Mouse (Mus musculus) macrophage (primary cell): Measurements from ENCODE around the gene Kcnn1. TPM values are rescaled to one million over a fixed set of nuclear protein-coding genes. Genes with fewer than 3 reads are reported as not detected.

Experiments
- H3K27ac ChIP-seq: fragments of 350-480 bp; formaldehyde crosslinking; 2 replicates; pipeline ENCODE4 v1.9.0; 2021
- H3K36me3 ChIP-seq: fragments of 350-480 bp; formaldehyde crosslinking; 2 replicates; pipeline ENCODE4 v1.9.0; 2021; ENCODE audit errors: inconsistent target
- H3K4me3 ChIP-seq: fragments of 350-480 bp; formaldehyde crosslinking; 2 replicates; pipeline ENCODE4 v1.9.0; 2021; ENCODE audit errors: inconsistent target
- H3K79me2 ChIP-seq: fragments of 350-480 bp; formaldehyde crosslinking; 2 replicates; pipeline ENCODE4 v1.9.0; 2021; ENCODE audit errors: inconsistent target
- WGBS: methylation state at CpG from one replicate; pipeline ENCODE4 v1.1.7; 2026; ENCODE audit warnings: inconsistent platforms; ENCODE audit not compliant: missing documents; 5-methylcytosine and 5-hydroxymethylcytosine counted together
- polyA plus RNA-seq: library from polyadenylated mRNA; stranded (reverse); fragments of 250-400 nt; gene quantifications from 3 replicates; pipeline ENCODE4 v1.2.4, GENCODE M21; 2018; ENCODE audit warnings: inconsistent platforms

The Kcnn1 gene
- polyA plus RNA-seq, 1 experiment from 2014 or later = 1.6 TPM

GRCm38 (mm10) chr8:70849333-70849990 lies 13.6 kb downstream of the Kcnn1 start:
- Histone ChIP-seq H3K4me3 (no peak overlapping the region), H3K36me3 (no peaks in the 10 kb centered on the region), H3K27ac (no peak overlapping the region), H3K79me2 (no peaks in the 10 kb centered on the region)
- WGBS = 82% methylated on average over 3 of the region's 3 CpGs

- Histone ChIP-seq H3K36me3 (no peaks in the 10 kb centered on the region), H3K79me2 (no peaks in the 10 kb centered on the region), H3K27ac (no peak overlapping the region), H3K4me3 (no peak overlapping the region)
- 54% methylated on average over 15 of the region's 15 CpGs for WGBS
These were observed 16.5 kb downstream of the Kcnn1 start for GRCm38 (mm10) chr8:70846371-70847154.

- H3K4me3 ChIP-seq = no peak overlapping the region
- WGBS = 69% methylated on average over 5 of the region's 5 CpGs
- H3K79me2 ChIP-seq = no peaks in the 10 kb centered on the region
- no peak overlapping the region for H3K27ac ChIP-seq
- H3K36me3 ChIP-seq = no peaks in the 10 kb centered on the region
These were observed 17.9 kb downstream of the Kcnn1 start for GRCm38 (mm10) chr8:70845108-70845507.

GRCm38 (mm10) chr8:70844523-70844922 lies 18.5 kb downstream of the Kcnn1 start:
- Histone ChIP-seq H3K79me2 (no peaks in the 10 kb centered on the region), H3K4me3 (no peak overlapping the region), H3K27ac (no peak overlapping the region), H3K36me3 (no peaks in the 10 kb centered on the region)
- 8% methylated on average over 6 of the region's 6 CpGs for WGBS

GRCm38 (mm10) chr8:70843941-70844340 lies 19.1 kb downstream of the Kcnn1 start:
- H3K27ac ChIP-seq = no peak overlapping the region
- H3K4me3 ChIP-seq = no peak overlapping the region
- H3K79me2 ChIP-seq = no peaks in the 10 kb centered on the region
- H3K36me3 ChIP-seq = no peaks in the 10 kb centered on the region
- WGBS = 87% methylated on average over 6 of the region's 8 CpGs

- peaks cover 5% of the 10 kb centered on the region for H3K79me2 ChIP-seq
- no peaks in the 10 kb centered on the region for H3K36me3 ChIP-seq
- WGBS = 92% methylated on average over 5 of the region's 5 CpGs
- no peak overlapping the region for H3K27ac ChIP-seq
- no peak overlapping the region for H3K4me3 ChIP-seq
These were observed 19.8 kb downstream of the Kcnn1 start for GRCm38 (mm10) chr8:70843214-70843773.

GRCm38 (mm10) chr8:70842484-70842883 lies 20.6 kb downstream of the Kcnn1 start:
- H3K79me2 ChIP-seq = peaks cover 12% of the 10 kb centered on the region
- no peaks in the 10 kb centered on the region for H3K36me3 ChIP-seq
- H3K4me3 ChIP-seq = no peak overlapping the region
- WGBS = 93% methylated on average over 20 of the region's 25 CpGs
- H3K27ac ChIP-seq = no peak overlapping the region

GRCm38 (mm10) chr8:70841147-70842072 lies 21.6 kb downstream of the Kcnn1 start:
- 30% methylated on average over 22 of the region's 22 CpGs for WGBS
- H3K36me3 ChIP-seq = peaks cover 3% of the 10 kb centered on the region; the same call in 1 of the 2 replicates
- peaks cover 12% of the 10 kb centered on the region for H3K79me2 ChIP-seq
- H3K27ac ChIP-seq = peak overlapping the region; percentile 82; the same call in 1 of the 2 replicates
- H3K4me3 ChIP-seq = no peak overlapping the region

- Histone ChIP-seq H3K27ac (peak overlapping the region; percentile 82), H3K79me2 (peaks cover 12% of the 10 kb centered on the region), H3K4me3 (no peak overlapping the region), H3K36me3 (peaks cover 11% of the 10 kb centered on the region; the same call in 1 of the 2 replicates)
- 91% methylated on average over 9 of the region's 10 CpGs for WGBS
These were observed 22.5 kb downstream of the Kcnn1 start for GRCm38 (mm10) chr8:70840590-70840989.

GRCm38 (mm10) chr8:70839408-70840351 lies 23.4 kb downstream of the Kcnn1 start, which contains the start of gene Arrdc2:
Arrdc2 (minus strand) TSS chr8:70839720.
- Histone ChIP-seq H3K79me2 (peaks cover 12% of the 10 kb centered on the region), H3K4me3 (peak within 1 kb of the TSS; percentile 73), H3K27ac (peak within 1 kb of the TSS; percentile 82), H3K36me3 (peaks cover 18% of the 10 kb centered on the region; the same call in 1 of the 2 replicates)
- WGBS = 2% methylated on average over 53 of the region's 55 CpGs

- H3K27ac ChIP-seq = peak overlapping the region; percentile 82
- WGBS = 4% methylated on average over 63 of the region's 66 CpGs
- peak overlapping the region; percentile 73 for H3K4me3 ChIP-seq
- peaks cover 18% of the 10 kb centered on the region; the same call in 1 of the 2 replicates for H3K36me3 ChIP-seq
- H3K79me2 ChIP-seq = peaks cover 12% of the 10 kb centered on the region
These were observed 24.2 kb downstream of the Kcnn1 start for GRCm38 (mm10) chr8:70838654-70839407.

- Histone ChIP-seq H3K36me3 (peaks cover 18% of the 10 kb centered on the region; the same call in 1 of the 2 replicates), H3K79me2 (peaks cover 12% of the 10 kb centered on the region), H3K27ac (no peak overlapping the region), H3K4me3 (no peak overlapping the region)
- 92% methylated on average over 11 of the region's 12 CpGs for WGBS
These were observed 26.4 kb downstream of the Kcnn1 start for GRCm38 (mm10) chr8:70836666-70837065.
